Mouse (Mus musculus) cortical plate, adult 2 months (tissue): ENCODE data around the gene Lin28b.

Experiments used
- CTCF ChIP-seq: fragments of 200-500 bp; IDR thresholded peaks from 2 replicates; pipeline ENCODE4 v1.5.1; 2011; ENCODE audit warnings: mild to moderate bottlenecking, control low read depth, low read length; ENCODE audit not compliant: insufficient read depth; ENCODE audit errors: extremely low read depth
- POLR2A ChIP-seq: fragments of 200-500 bp; IDR thresholded peaks from 2 replicates; pipeline ENCODE4 v1.6.1; 2011; ENCODE audit warnings: mild to moderate bottlenecking, low read length, control low read depth; ENCODE audit not compliant: insufficient read depth; ENCODE audit errors: extremely low read depth

- no peak for TF ChIP-seq POLR2A
- no peak for TF ChIP-seq CTCF
Measured at GRCm38 (mm10) chr10:45510662-45511061, 24.5 kb upstream of the Lin28b start.
